Mouse (Mus musculus): Measurements from ENCODE around the gene Gm10142. TPM values are rescaled to one million over a fixed set of nuclear protein-coding genes. Genes with fewer than 3 reads are reported as not detected.
"Not testable (repeated sequence)": the region's sequence is repeated elsewhere in the genome, so short reads cannot be mapped to it uniquely, and the experiment has no call there.

Gene Gm10142
- polyA plus RNA-seq, 1 experiment from 2014 or later, result not detected

- peaks cover 17% of the 10 kb centered on the region; the same call in 1 of the 2 replicates for H3K9me3 ChIP-seq
- no peak within 1 kb of the TSS for H3K27ac ChIP-seq
- no peaks in the 10 kb centered on the region for H3K36me3 ChIP-seq
- no peak within 1 kb of the TSS for H3K4me3 ChIP-seq
- no peaks in the 10 kb centered on the region for H3K27me3 ChIP-seq
- no peak within 1 kb of the TSS for H3K4me2 ChIP-seq
- H3K9ac ChIP-seq, result no peak within 1 kb of the TSS
- no peaks in the 10 kb centered on the region for H3K4me1 ChIP-seq (replicated peaks)
- WGBS, result 93% methylated on average over 1 of the region's 1 CpGs
- no peak for ATAC-seq (ENCODE audit: low FRiP score)
Observed at GRCm38 (mm10) chr10:77706326-77706725, 9.3 kb upstream of the Gm10142 start, which contains the start of gene Gm10272. Gm10272 (plus strand) TSS chr10:77706626.

GRCm38 (mm10) chr10:77709831-77710230 lies 5.8 kb upstream of the Gm10142 start:
- Histone ChIP-seq H3K4me1 (replicated peaks) (no peaks in the 10 kb centered on the region), H3K9ac (no peak overlapping the region), H3K4me2 (no peak overlapping the region), H3K36me3 (no peaks in the 10 kb centered on the region), H3K4me3 (no peak overlapping the region), H3K27ac (no peak overlapping the region), H3K9me3 (0 out of 2 replicates have a peak, but pooled peaks cover 9% of the 10 kb centered on the region), H3K27me3 (no peaks in the 10 kb centered on the region)
- no peak for ATAC-seq (ENCODE audit: low FRiP score)
- WGBS, result 82% methylated on average over 3 of the region's 3 CpGs

GRCm38 (mm10) chr10:77711157-77711556 lies 4.5 kb upstream of the Gm10142 start, which contains the start of gene Gm10024:
Gm10024 (plus strand) TSS chr10:77711457.
- not testable (repeated sequence) for ATAC-seq (ENCODE audit: low FRiP score); H3K4me2 ChIP-seq; H3K4me1 ChIP-seq (replicated peaks); H3K9ac ChIP-seq; H3K9me3 ChIP-seq; H3K36me3 ChIP-seq; H3K27me3 ChIP-seq; H3K27ac ChIP-seq; H3K4me3 ChIP-seq

- no peak overlapping the region for H3K4me3 ChIP-seq
- 79% methylated on average over 4 of the region's 4 CpGs for WGBS
- no peak overlapping the region for H3K27ac ChIP-seq
- H3K9ac ChIP-seq, result no peak overlapping the region
- H3K27me3 ChIP-seq, result no peaks in the 10 kb centered on the region
- no peak overlapping the region for H3K4me2 ChIP-seq
- ATAC-seq (ENCODE audit: low FRiP score), result no peak
- no peaks in the 10 kb centered on the region for H3K4me1 ChIP-seq (replicated peaks)
- H3K9me3 ChIP-seq, result 0 out of 2 replicates have a peak, but pooled peaks cover 4% of the 10 kb centered on the region
- no peaks in the 10 kb centered on the region for H3K36me3 ChIP-seq
Observed at GRCm38 (mm10) chr10:77713734-77714133, 1.9 kb upstream of the Gm10142 start.

- not testable (repeated sequence) for H3K4me1 ChIP-seq (replicated peaks); ATAC-seq (ENCODE audit: low FRiP score); H3K27me3 ChIP-seq; H3K4me3 ChIP-seq; H3K9ac ChIP-seq; H3K4me2 ChIP-seq; H3K27ac ChIP-seq; H3K9me3 ChIP-seq; H3K36me3 ChIP-seq
- WGBS, result 83% methylated on average over 1 of the region's 1 CpGs
Observed at GRCm38 (mm10) chr10:77720299-77720698, 4.7 kb downstream of the Gm10142 start, which contains the start of gene Krtap12-1. Krtap12-1 (plus strand) TSS chr10:77720599.

GRCm38 (mm10) chr10:77724855-77725254 lies 9.2 kb downstream of the Gm10142 start:
- WGBS, result 76% methylated on average over 8 of the region's 8 CpGs

GRCm38 (mm10) chr10:77726186-77726585 lies 10.6 kb downstream of the Gm10142 start, which contains the start of gene Gm10100:
Gm10100 (plus strand) TSS chr10:77726486.
- H3K36me3 ChIP-seq, result no peaks in the 10 kb centered on the region
- no peak within 1 kb of the TSS for H3K27ac ChIP-seq
- no peak within 1 kb of the TSS for H3K9ac ChIP-seq
- no peaks in the 10 kb centered on the region for H3K4me1 ChIP-seq (replicated peaks)
- H3K4me2 ChIP-seq, result no peak within 1 kb of the TSS
- ATAC-seq (ENCODE audit: low FRiP score), result no peak
- H3K9me3 ChIP-seq, result no peaks in the 10 kb centered on the region
- H3K27me3 ChIP-seq, result no peaks in the 10 kb centered on the region
- H3K4me3 ChIP-seq, result no peak within 1 kb of the TSS
- WGBS, result 33% methylated on average over 3 of the region's 3 CpGs

More at GRCm38 (mm10) chr10:77724855-77725254, 9.2 kb downstream of the Gm10142 start:
- Histone ChIP-seq H3K4me1 (replicated peaks) (no peaks in the 10 kb centered on the region), H3K9ac (no peak overlapping the region), H3K36me3 (no peaks in the 10 kb centered on the region), H3K27me3 (no peaks in the 10 kb centered on the region), H3K27ac (no peak overlapping the region), H3K4me2 (no peak overlapping the region), H3K9me3 (peaks cover 5% of the 10 kb centered on the region; the same call in 1 of the 2 replicates), H3K4me3 (no peak overlapping the region)
- no peak for ATAC-seq (ENCODE audit: low FRiP score)

GRCm38 (mm10) chr10:77728280-77728679 lies 12.7 kb downstream of the Gm10142 start:
- H3K27me3 ChIP-seq, result no peaks in the 10 kb centered on the region
- H3K9ac ChIP-seq, result no peak overlapping the region
- no peak overlapping the region for H3K4me3 ChIP-seq
- no peak for ATAC-seq (ENCODE audit: low FRiP score)
- no peaks in the 10 kb centered on the region for H3K4me1 ChIP-seq (replicated peaks)
- no peak overlapping the region for H3K4me2 ChIP-seq
- no peaks in the 10 kb centered on the region for H3K9me3 ChIP-seq
- no peaks in the 10 kb centered on the region for H3K36me3 ChIP-seq
- H3K27ac ChIP-seq, result no peak overlapping the region
- WGBS, result 69% methylated on average over 4 of the region's 4 CpGs

- ATAC-seq (ENCODE audit: low FRiP score), result no peak
- WGBS, result 63% methylated on average over 4 of the region's 4 CpGs
Observed at GRCm38 (mm10) chr10:77729241-77729640, 13.6 kb downstream of the Gm10142 start.

GRCm38 (mm10) chr10:77735928-77736327 lies 20.3 kb downstream of the Gm10142 start:
- H3K9ac ChIP-seq, result no peak overlapping the region
- H3K4me1 ChIP-seq (replicated peaks), result 0 out of 2 replicates have a peak, but pooled peaks cover 6% of the 10 kb centered on the region
- H3K4me3 ChIP-seq, result no peak overlapping the region
- H3K36me3 ChIP-seq, result no peaks in the 10 kb centered on the region
- no peak overlapping the region for H3K4me2 ChIP-seq
- no peaks in the 10 kb centered on the region for H3K27me3 ChIP-seq
- no peak for ATAC-seq (ENCODE audit: low FRiP score)
- 0 out of 2 replicates have a peak, but pooled peaks cover 6% of the 10 kb centered on the region for H3K9me3 ChIP-seq
- no peak overlapping the region for H3K27ac ChIP-seq
- 85% methylated on average over 1 of the region's 1 CpGs for WGBS

More at GRCm38 (mm10) chr10:77729241-77729640, 13.6 kb downstream of the Gm10142 start:
- Histone ChIP-seq H3K9ac (no peak overlapping the region), H3K4me3 (no peak overlapping the region), H3K4me2 (no peak overlapping the region), H3K9me3 (no peaks in the 10 kb centered on the region), H3K27me3 (no peaks in the 10 kb centered on the region), H3K36me3 (no peaks in the 10 kb centered on the region), H3K4me1 (replicated peaks) (no peaks in the 10 kb centered on the region), H3K27ac (no peak overlapping the region)

- Histone ChIP-seq H3K4me3 (no peak overlapping the region), H3K27me3 (no peaks in the 10 kb centered on the region), H3K9ac (no peak overlapping the region), H3K4me1 (replicated peaks) (peaks cover 9% of the 10 kb centered on the region; the same call in 1 of the 2 replicates), H3K9me3 (0 out of 2 replicates have a peak, but pooled peaks cover 6% of the 10 kb centered on the region), H3K4me2 (no peak overlapping the region), H3K27ac (no peak overlapping the region), H3K36me3 (no peaks in the 10 kb centered on the region)
- ATAC-seq (ENCODE audit: low FRiP score), result no peak
- WGBS, result 96% methylated on average over 4 of the region's 4 CpGs
Observed at GRCm38 (mm10) chr10:77738929-77739328, 23.3 kb downstream of the Gm10142 start.

GRCm38 (mm10) chr10:77741924-77742688 lies 26.5 kb downstream of the Gm10142 start, which contains the start of gene Gm18596:
Gm18596 (minus strand) TSS chr10:77742638.
- H3K4me1 ChIP-seq (replicated peaks); ATAC-seq (ENCODE audit: low FRiP score); H3K4me3 ChIP-seq; H3K27me3 ChIP-seq; H3K9me3 ChIP-seq; H3K4me2 ChIP-seq; H3K9ac ChIP-seq; H3K36me3 ChIP-seq: not testable (repeated sequence)
- WGBS, result 51% methylated on average over 5 of the region's 5 CpGs
- H3K27ac ChIP-seq, result 0 out of 2 replicates have a peak within 1 kb of the TSS, but pooled peaks have one; percentile 30

All from hindbrain, embryonic 13.5 days (tissue).